Mouse (Mus musculus) embryonic fibroblast, embryonic 13.5 days (primary cell): Measurements from ENCODE around the gene Ppfia4.

Experiments used
- CTCF ChIP-seq: IDR thresholded peaks from 2 replicates; pipeline ENCODE4 v1.5.1; 2011; ENCODE audit warnings: mild to moderate bottlenecking, control low read depth, low read length, moderate library complexity, borderline replicate concordance; ENCODE audit not compliant: insufficient read depth
- POLR2A ChIP-seq: IDR thresholded peaks from 2 replicates; pipeline ENCODE4 v1.6.1; 2011; ENCODE audit warnings: low read depth, mild to moderate bottlenecking, control low read depth, low read length, moderate library complexity

GRCm38 (mm10) chr1:134335211-134335923, 2.6 kb upstream of the Ppfia4 start:
- TF ChIP-seq CTCF = no peak
- TF ChIP-seq POLR2A = no peak
